Mouse (Mus musculus) embryonic facial prominence, embryonic 11.5 days (tissue): ENCODE data around the gene Txndc2. TPM values are rescaled to one million over a fixed set of nuclear protein-coding genes. Genes with fewer than 3 reads are reported as not detected.

Experiments used
- ATAC-seq: fragments of 200-750 bp; cut with Nextera tagmentation; replicated peaks from 2 replicates; pipeline ENCODE4 v1.8.0; 2017; ENCODE audit warnings: low read depth; ENCODE audit not compliant: insufficient number of reproducible peaks, low FRiP score, low TSS enrichment
- DNase-seq: peaks from one replicate; pipeline ENCODE4 v3.0.0-alpha.2; 2015; ENCODE audit warnings: low spot score
- H3K27ac ChIP-seq: fragments of 300-500 bp; sonication (generic); replicated peaks from 2 replicates; pipeline ENCODE4 v1.5.1; 2014; ENCODE audit warnings: mild to moderate bottlenecking, low read depth, low read length, control low read depth
- H3K27me3 ChIP-seq: fragments of 300-500 bp; sonication (generic); 2 replicates; pipeline ENCODE4 v1.6.1; 2014; ENCODE audit warnings: mild to moderate bottlenecking, low read length, moderate library complexity, mixed read lengths; ENCODE audit not compliant: control insufficient read depth, insufficient read depth
- H3K36me3 ChIP-seq: fragments of 300-500 bp; sonication (generic); replicated peaks from 2 replicates; pipeline ENCODE4 v1.6.1; 2014; ENCODE audit warnings: low read depth, mild to moderate bottlenecking, low read length, moderate library complexity, mixed read lengths; ENCODE audit not compliant: control insufficient read depth, insufficient read depth
- H3K4me1 ChIP-seq: fragments of 300-500 bp; sonication (generic); 2 replicates; pipeline ENCODE4 v1.6.1; 2014; ENCODE audit warnings: low read length, mixed read lengths; ENCODE audit not compliant: control insufficient read depth, insufficient read depth
- H3K4me2 ChIP-seq: fragments of 300-500 bp; sonication (generic); 2 replicates; pipeline ENCODE4 v1.6.1; 2014; ENCODE audit warnings: low read depth, mild to moderate bottlenecking, control low read depth, low read length, moderate library complexity
- H3K4me3 ChIP-seq: fragments of 300-500 bp; sonication (generic); 2 replicates; pipeline ENCODE4 v1.5.1; 2014; ENCODE audit warnings: low read depth, low read length, control low read depth
- H3K9ac ChIP-seq: fragments of 300-500 bp; sonication (generic); replicated peaks from 2 replicates; pipeline ENCODE4 v1.6.1; 2014; ENCODE audit warnings: mild to moderate bottlenecking, control low read depth, low read length
- H3K9me3 ChIP-seq: fragments of 300-500 bp; sonication (generic); replicated peaks from 2 replicates; pipeline ENCODE4 v1.6.1; 2016; ENCODE audit warnings: mild to moderate bottlenecking, low read length, inconsistent platforms, mixed read lengths; ENCODE audit not compliant: control insufficient read depth
- WGBS: fragments of 180-500 bp; shearing (Covaris S2); extraction: QIAGEN DNeasy Blood & Tissue Kit; methylation state at CpG from one replicate; pipeline ENCODE4 v1.1.7; 2014; 5-methylcytosine and 5-hydroxymethylcytosine counted together
- polyA plus RNA-seq: library from polyadenylated mRNA; unstranded; fragments of >200 nt; fragmentation: Nextera tagmentation; extraction: Ambion mirVana; gene quantifications from 2 replicates; pipeline ENCODE4 v1.2.1, GENCODE M21; 2014

The Txndc2 gene
- polyA plus RNA-seq, 1 experiment from 2014 or later = 0.38 TPM

- ATAC-seq = no peak
- H3K9me3 ChIP-seq = no peaks in the 10 kb centered on the region
- no peak for DNase-seq
- H3K36me3 ChIP-seq = no peaks in the 10 kb centered on the region
- H3K4me2 ChIP-seq = no peak overlapping the region
- no peak overlapping the region for H3K27ac ChIP-seq
- WGBS = 81% methylated on average over 2 of the region's 2 CpGs
- no peaks in the 10 kb centered on the region for H3K4me1 ChIP-seq
- no peak overlapping the region for H3K9ac ChIP-seq
- no peak overlapping the region for H3K4me3 ChIP-seq
- no peaks in the 10 kb centered on the region for H3K27me3 ChIP-seq
Observed at GRCm38 (mm10) chr17:65649175-65649493, 7.2 kb upstream of the Txndc2 start.

- ATAC-seq = peak; percentile 42; the same call in 1 of the 2 replicates
- 83% methylated on average over 9 of the region's 9 CpGs for WGBS
- Histone ChIP-seq H3K9me3 (no peaks in the 10 kb centered on the region), H3K27me3 (no peaks in the 10 kb centered on the region), H3K4me1 (no peaks in the 10 kb centered on the region), H3K36me3 (no peaks in the 10 kb centered on the region), H3K4me3 (no peak overlapping the region), H3K4me2 (no peak overlapping the region), H3K9ac (no peak overlapping the region), H3K27ac (no peak overlapping the region)
- no peak for DNase-seq
Observed at GRCm38 (mm10) chr17:65648371-65649174, 6.6 kb upstream of the Txndc2 start.

- no peaks in the 10 kb centered on the region for H3K27me3 ChIP-seq
- H3K4me3 ChIP-seq = no peak overlapping the region
- DNase-seq (no peak), ATAC-seq (no peak)
- no peak overlapping the region for H3K9ac ChIP-seq
- H3K4me1 ChIP-seq = no peaks in the 10 kb centered on the region
- WGBS = 64% methylated on average over 5 of the region's 5 CpGs
- H3K9me3 ChIP-seq = no peaks in the 10 kb centered on the region
- H3K36me3 ChIP-seq = no peaks in the 10 kb centered on the region
- no peak overlapping the region for H3K27ac ChIP-seq
- H3K4me2 ChIP-seq = no peak overlapping the region
Observed at GRCm38 (mm10) chr17:65647961-65648360, 6.0 kb upstream of the Txndc2 start.

GRCm38 (mm10) chr17:65647226-65647625, 5.3 kb upstream of the Txndc2 start:
- 78% methylated on average over 6 of the region's 6 CpGs for WGBS
- H3K4me3 ChIP-seq = no peak overlapping the region
- no peak for ATAC-seq
- DNase-seq = no peak
- no peaks in the 10 kb centered on the region for H3K36me3 ChIP-seq
- H3K27me3 ChIP-seq = no peaks in the 10 kb centered on the region
- H3K9ac ChIP-seq = no peak overlapping the region
- no peak overlapping the region for H3K4me2 ChIP-seq
- H3K27ac ChIP-seq = no peak overlapping the region
- no peaks in the 10 kb centered on the region for H3K9me3 ChIP-seq
- H3K4me1 ChIP-seq = no peaks in the 10 kb centered on the region; the same call in 1 of the 2 replicates

GRCm38 (mm10) chr17:65643579-65643978, 1.6 kb upstream of the Txndc2 start:
- Histone ChIP-seq H3K9ac (no peak overlapping the region), H3K4me1 (no peaks in the 10 kb centered on the region; the same call in 1 of the 2 replicates), H3K27me3 (no peaks in the 10 kb centered on the region), H3K9me3 (no peaks in the 10 kb centered on the region), H3K4me3 (no peak overlapping the region), H3K27ac (no peak overlapping the region; the same call in 1 of the 2 replicates), H3K4me2 (no peak overlapping the region), H3K36me3 (no peaks in the 10 kb centered on the region)
- DNase-seq = peak; percentile 9
- ATAC-seq = no peak
- 79% methylated on average over 5 of the region's 5 CpGs for WGBS

- no peak overlapping the region for H3K4me2 ChIP-seq
- no peak overlapping the region for H3K27ac ChIP-seq
- no peak overlapping the region for H3K9ac ChIP-seq
Observed at GRCm38 (mm10) chr17:65643051-65643521, 1.1 kb upstream of the Txndc2 start.

GRCm38 (mm10) chr17:65642578-65642991, 617 bp upstream of the Txndc2 start:
- Histone ChIP-seq H3K9ac (no peak overlapping the region), H3K4me1 (no peaks in the 10 kb centered on the region; the same call in 1 of the 2 replicates), H3K4me3 (no peak overlapping the region), H3K27me3 (no peaks in the 10 kb centered on the region), H3K36me3 (no peaks in the 10 kb centered on the region), H3K27ac (no peak overlapping the region), H3K9me3 (no peaks in the 10 kb centered on the region), H3K4me2 (no peak overlapping the region)
- DNase-seq = peak; percentile 47
- 25% methylated on average over 5 of the region's 5 CpGs for WGBS
- ATAC-seq = no peak

More at GRCm38 (mm10) chr17:65643051-65643521, 1.1 kb upstream of the Txndc2 start:
- Histone ChIP-seq H3K9me3 (no peaks in the 10 kb centered on the region), H3K36me3 (no peaks in the 10 kb centered on the region), H3K4me3 (no peak overlapping the region), H3K27me3 (no peaks in the 10 kb centered on the region), H3K4me1 (no peaks in the 10 kb centered on the region; the same call in 1 of the 2 replicates)
- peak; percentile 13 for DNase-seq
- 34% methylated on average over 10 of the region's 10 CpGs for WGBS
- ATAC-seq = no peak

- no peaks in the 10 kb centered on the region for H3K9me3 ChIP-seq
- H3K27ac ChIP-seq = no peak overlapping the region
- no peak overlapping the region for H3K9ac ChIP-seq
- 73% methylated on average over 1 of the region's 1 CpGs for WGBS
- ATAC-seq (no peak), DNase-seq (no peak)
- H3K27me3 ChIP-seq = no peaks in the 10 kb centered on the region
- no peaks in the 10 kb centered on the region for H3K36me3 ChIP-seq
- no peak overlapping the region for H3K4me3 ChIP-seq
- no peaks in the 10 kb centered on the region; the same call in 1 of the 2 replicates for H3K4me1 ChIP-seq
- no peak overlapping the region for H3K4me2 ChIP-seq
Observed at GRCm38 (mm10) chr17:65639144-65639543, 2.8 kb downstream of the Txndc2 start.
